Mouse (Mus musculus): ENCODE data around the gene Myh7b. TPM values are rescaled to one million over a fixed set of nuclear protein-coding genes. Genes with fewer than 3 reads are reported as not detected.
A peak's percentile ranks its signal among the peaks of the same experiment; 100 is the strongest.
"Not testable (repeated sequence)": the region's sequence is repeated elsewhere in the genome, so short reads cannot be mapped to it uniquely, and the experiment has no call there.

Myh7b gene
- total RNA-seq, 2 experiments from 2014 or later: 1.2 to 3.6 TPM

GRCm38 (mm10) chr2:155595516-155595915 lies 15.5 kb upstream of the Myh7b start:
- intact Hi-C loops (cut with DNase I): no loop called here
- DNase-seq: no peak

GRCm38 (mm10) chr2:155603707-155604106 lies 7.3 kb upstream of the Myh7b start:
- intact Hi-C loops (cut with DNase I): no loop called here

GRCm38 (mm10) chr2:155604560-155605235 lies 6.3 kb upstream of the Myh7b start:
- intact Hi-C loops (cut with DNase I): no loop called here
- DNase-seq: no peak

More at GRCm38 (mm10) chr2:155603707-155604106, 7.3 kb upstream of the Myh7b start:
- no peak for DNase-seq

- intact Hi-C loops (cut with DNase I); DNase-seq: not testable (repeated sequence)
Observed at GRCm38 (mm10) chr2:155605236-155605589, 5.8 kb upstream of the Myh7b start.

GRCm38 (mm10) chr2:155606360-155606759 lies 4.7 kb upstream of the Myh7b start:
- intact Hi-C loops (cut with DNase I): no loop called here
- no peak for DNase-seq

GRCm38 (mm10) chr2:155611834-155612550 lies 980 bp downstream of the Myh7b start:
- intact Hi-C loops (cut with DNase I): no loop called here

GRCm38 (mm10) chr2:155613326-155613755 lies 2.3 kb downstream of the Myh7b start:
- DNase-seq: no peak
- intact Hi-C loops (cut with DNase I): no loop called here

More at GRCm38 (mm10) chr2:155611834-155612550, 980 bp downstream of the Myh7b start:
- no peak for DNase-seq

GRCm38 (mm10) chr2:155613953-155614352 lies 2.9 kb downstream of the Myh7b start:
- intact Hi-C loops (cut with DNase I): no loop called here
- no peak for DNase-seq

GRCm38 (mm10) chr2:155616971-155617370 lies 6.0 kb downstream of the Myh7b start:
- intact Hi-C loops (cut with DNase I): no loop called here
- DNase-seq: no peak

GRCm38 (mm10) chr2:155619817-155620216 lies 8.8 kb downstream of the Myh7b start:
- peak; percentile 91 for DNase-seq
- intact Hi-C loops (cut with DNase I): loop anchor here (2.0 kb wide), 1 partner anchor 103 kb away; the partner anchor contains the start of gene Acss2

- no peak for DNase-seq
- intact Hi-C loops (cut with DNase I): no loop called here
Observed at GRCm38 (mm10) chr2:155622606-155623005, 11.6 kb downstream of the Myh7b start.

- intact Hi-C loops (cut with DNase I): no loop called here
- no peak for DNase-seq
Observed at GRCm38 (mm10) chr2:155623996-155624395, 13.0 kb downstream of the Myh7b start.

- DNase-seq: no peak
- intact Hi-C loops (cut with DNase I): no loop called here
Observed at GRCm38 (mm10) chr2:155624730-155625129, 13.7 kb downstream of the Myh7b start.

- DNase-seq: no peak
- intact Hi-C loops (cut with DNase I): no loop called here
Observed at GRCm38 (mm10) chr2:155626277-155626676, 15.3 kb downstream of the Myh7b start.

GRCm38 (mm10) chr2:155627030-155627738 lies 16.2 kb downstream of the Myh7b start:
- DNase-seq: peak; percentile 84
- intact Hi-C loops (cut with DNase I): no loop called here

- intact Hi-C loops (cut with DNase I): no loop called here
- DNase-seq: no peak
Observed at GRCm38 (mm10) chr2:155628112-155628511, 17.1 kb downstream of the Myh7b start.

- intact Hi-C loops (cut with DNase I): no loop called here
- DNase-seq: no peak
Observed at GRCm38 (mm10) chr2:155628519-155628918, 17.5 kb downstream of the Myh7b start.

- intact Hi-C loops (cut with DNase I): no loop called here
- DNase-seq: peak; percentile 54
Observed at GRCm38 (mm10) chr2:155629231-155629661, 18.2 kb downstream of the Myh7b start.

GRCm38 (mm10) chr2:155630153-155630552 lies 19.1 kb downstream of the Myh7b start:
- intact Hi-C loops (cut with DNase I): no loop called here
- no peak for DNase-seq

- DNase-seq: no peak
- intact Hi-C loops (cut with DNase I): no loop called here
Observed at GRCm38 (mm10) chr2:155630590-155631416, 19.8 kb downstream of the Myh7b start.

All from left cerebral cortex, postnatal 4 days (tissue).